Mouse (Mus musculus) forebrain, embryonic 13.5 days (tissue): ENCODE results near the gene Gm6871. TPM values are rescaled to one million over a fixed set of nuclear protein-coding genes. Genes with fewer than 3 reads are reported as not detected.
"Not testable (repeated sequence)": the region's sequence is repeated elsewhere in the genome, so short reads cannot be mapped to it uniquely, and the experiment has no call there.

Source experiments
- ATAC-seq: fragments of 200-750 bp; cut with Nextera tagmentation; 2 replicates; pipeline ENCODE4 v1.8.0; 2017
- H3K27ac ChIP-seq: fragments of 300-500 bp; sonication (generic); 2 replicates; pipeline ENCODE4 v1.5.1; 2015; ENCODE audit warnings: inconsistent platforms, mild to moderate bottlenecking, moderate library complexity
- H3K27me3 ChIP-seq: fragments of 300-500 bp; sonication (generic); 2 replicates; pipeline ENCODE4 v1.6.1; 2015; ENCODE audit warnings: mild to moderate bottlenecking, inconsistent platforms
- H3K36me3 ChIP-seq: fragments of 300-500 bp; sonication (generic); 2 replicates; pipeline ENCODE4 v1.6.1; 2015; ENCODE audit warnings: mild to moderate bottlenecking, inconsistent platforms; ENCODE audit not compliant: poor library complexity, severe bottlenecking
- H3K4me1 ChIP-seq: fragments of 300-500 bp; sonication (generic); 2 replicates; pipeline ENCODE4 v1.6.1; 2015; ENCODE audit warnings: inconsistent platforms
- H3K4me2 ChIP-seq: fragments of 300-500 bp; sonication (generic); 2 replicates; pipeline ENCODE4 v1.6.1; 2015; ENCODE audit warnings: inconsistent platforms, mild to moderate bottlenecking, moderate library complexity
- H3K4me3 ChIP-seq: fragments of 300-500 bp; sonication (generic); 2 replicates; pipeline ENCODE4 v1.5.1; 2015; ENCODE audit warnings: mild to moderate bottlenecking, inconsistent platforms
- H3K9ac ChIP-seq: fragments of 300-500 bp; sonication (generic); 2 replicates; pipeline ENCODE4 v1.6.1; 2015; ENCODE audit warnings: mild to moderate bottlenecking, inconsistent platforms
- H3K9me3 ChIP-seq: fragments of 300-500 bp; sonication (generic); replicated peaks from 2 replicates; pipeline ENCODE4 v1.6.1; 2016; ENCODE audit warnings: inconsistent platforms
- WGBS: fragments of 180-500 bp; shearing (Covaris S2); methylation state at CpG from one replicate; pipeline ENCODE4 v1.1.7; 2015; 5-methylcytosine and 5-hydroxymethylcytosine counted together
- polyA plus RNA-seq: library from polyadenylated mRNA; unstranded; fragments of >200 nt; fragmentation: Nextera tagmentation; extraction: Ambion mirVana; gene quantifications from 2 replicates; pipeline ENCODE4 v1.2.1, GENCODE M21; 2015

Gm6871 gene
- polyA plus RNA-seq, result not detected in 2 replicates

GRCm38 (mm10) chr7:41573562-41573961 is at the start of gene Gm6871:
Gm6871 (minus strand) TSS chr7:41573662.
- H3K36me3 ChIP-seq, H3K4me1 ChIP-seq, H3K27me3 ChIP-seq, H3K4me3 ChIP-seq, H3K9ac ChIP-seq, ATAC-seq, H3K27ac ChIP-seq, H3K4me2 ChIP-seq: not testable (repeated sequence)
- H3K9me3 ChIP-seq, result peaks cover 15% of the 10 kb centered on the region
- WGBS, result 89% methylated on average over 6 of the region's 6 CpGs

DNA sequence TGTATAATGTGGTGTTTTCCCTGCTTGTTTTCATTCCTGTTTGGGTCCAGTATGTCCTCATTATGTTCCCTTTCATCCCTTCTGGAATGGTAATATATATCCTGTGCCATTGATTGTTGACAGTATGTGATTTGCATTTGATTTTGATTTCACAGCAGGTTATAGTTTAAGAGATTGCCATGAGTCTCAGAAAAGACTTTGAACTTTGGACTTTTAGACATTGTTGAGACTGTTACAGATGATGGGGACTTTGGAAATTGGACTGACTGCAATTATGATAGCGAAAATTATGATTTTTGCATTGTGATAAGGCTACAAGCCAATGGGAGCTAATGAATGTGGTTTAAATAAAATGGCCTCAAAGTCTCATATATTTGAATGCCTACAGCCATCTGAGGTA is 42.8 kb upstream of the Gm6871 start:
- H3K36me3 ChIP-seq, result peaks cover 53% of the 10 kb centered on the region
- 95% methylated on average over 1 of the region's 1 CpGs for WGBS
- H3K4me3 ChIP-seq, H3K4me1 ChIP-seq, H3K4me2 ChIP-seq, H3K27me3 ChIP-seq, ATAC-seq, H3K27ac ChIP-seq, H3K9ac ChIP-seq, H3K9me3 ChIP-seq: not testable (repeated sequence)

- Histone ChIP-seq H3K27me3 (no peaks in the 10 kb centered on the region), H3K9ac (no peak overlapping the region), H3K36me3 (peaks cover 55% of the 10 kb centered on the region), H3K4me3 (no peak overlapping the region), H3K4me1 (no peaks in the 10 kb centered on the region), H3K4me2 (no peak overlapping the region), H3K9me3 (no peaks in the 10 kb centered on the region), H3K27ac (no peak overlapping the region)
- WGBS, result 83% methylated on average over 3 of the region's 3 CpGs
- ATAC-seq, result no peak
Measured at GRCm38 (mm10) chr7:41611654-41612053, 38.2 kb upstream of the Gm6871 start.

DNA sequence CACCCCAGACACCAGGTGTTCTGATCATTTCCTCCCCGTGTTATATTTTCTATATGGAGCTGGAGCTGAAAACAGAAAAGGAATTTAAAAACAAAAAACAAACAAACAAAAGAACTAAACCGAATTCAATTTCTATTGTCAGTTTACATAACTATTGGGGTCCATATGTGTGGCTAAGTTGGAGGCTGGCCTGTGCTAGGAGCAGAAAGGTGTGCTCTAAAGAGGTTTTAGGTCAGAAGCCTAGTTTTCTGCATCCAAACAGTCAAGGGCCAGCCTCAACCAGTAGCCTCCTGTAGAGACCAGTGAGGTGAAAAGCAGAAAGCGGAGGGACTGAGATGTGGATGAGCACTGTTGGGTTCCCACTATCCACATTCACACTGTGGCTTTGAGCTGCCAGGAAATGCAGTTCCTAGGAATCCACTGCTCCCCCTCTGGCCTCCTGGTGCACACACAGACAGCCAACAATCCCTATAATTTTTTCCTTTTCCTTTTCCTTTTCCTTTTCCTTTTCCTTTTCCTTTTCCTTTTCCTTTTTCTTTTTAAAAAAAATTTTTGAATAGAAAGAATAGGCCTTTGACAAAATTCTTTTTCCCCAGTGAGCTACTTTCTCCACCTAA is 26.6 kb upstream of the Gm6871 start:
- Histone ChIP-seq H3K9ac (peak overlapping the region; percentile 74), H3K4me3 (peak overlapping the region; percentile 65), H3K36me3 (peaks cover 7% of the 10 kb centered on the region; the same call in 1 of the 2 replicates), H3K4me2 (peak overlapping the region; percentile 70), H3K27ac (no peak overlapping the region), H3K27me3 (no peaks in the 10 kb centered on the region), H3K4me1 (peaks cover 16% of the 10 kb centered on the region), H3K9me3 (no peaks in the 10 kb centered on the region)
- no peak for ATAC-seq
- WGBS, result 22% methylated on average over 3 of the region's 3 CpGs

GRCm38 (mm10) chr7:41599034-41599813 is 25.8 kb upstream of the Gm6871 start, which contains the start of gene 2610021A01Rik:
2610021A01Rik (plus strand) TSS chr7:41599230.
- Histone ChIP-seq H3K27ac (no peak within 1 kb of the TSS), H3K4me1 (peaks cover 16% of the 10 kb centered on the region), H3K27me3 (no peaks in the 10 kb centered on the region), H3K9me3 (no peaks in the 10 kb centered on the region), H3K4me3 (peak within 1 kb of the TSS; percentile 65), H3K9ac (peak within 1 kb of the TSS; percentile 74), H3K36me3 (no peaks in the 10 kb centered on the region), H3K4me2 (peak within 1 kb of the TSS; percentile 70)
- ATAC-seq, result peak; percentile 98
- under 1% methylated on average over 41 of the region's 41 CpGs for WGBS

- 49% methylated on average over 5 of the region's 5 CpGs for WGBS
- H3K9ac ChIP-seq, result peak overlapping the region; percentile 56
- no peaks in the 10 kb centered on the region for H3K27me3 ChIP-seq
- H3K4me1 ChIP-seq, result peaks cover 16% of the 10 kb centered on the region
- no peak overlapping the region for H3K27ac ChIP-seq
- peak overlapping the region; percentile 70 for H3K4me2 ChIP-seq
- H3K9me3 ChIP-seq, result no peaks in the 10 kb centered on the region
- ATAC-seq, result peak; percentile 43
- peak overlapping the region; percentile 65 for H3K4me3 ChIP-seq
- H3K36me3 ChIP-seq, result no peaks in the 10 kb centered on the region
Measured at GRCm38 (mm10) chr7:41598615-41599014, 25.2 kb upstream of the Gm6871 start.

DNA sequence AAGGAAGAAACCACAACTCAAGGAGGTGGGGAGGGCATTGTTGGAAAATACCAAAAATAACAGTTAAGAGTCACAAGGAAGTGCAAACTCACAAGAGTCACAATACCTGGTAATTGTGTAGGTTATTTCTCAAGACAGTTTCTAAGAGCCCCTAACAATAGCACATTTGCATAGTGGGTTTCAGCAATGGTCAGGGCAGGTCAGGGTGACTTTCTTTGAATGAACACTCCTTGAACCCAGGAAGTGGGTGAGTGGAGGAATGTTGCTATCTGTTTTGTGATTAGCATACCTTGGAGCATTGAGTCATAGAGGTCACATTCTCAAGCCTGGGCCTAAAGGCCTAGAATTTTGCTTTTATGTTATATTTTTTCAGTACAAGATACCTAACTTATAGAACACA is 14.4 kb upstream of the Gm6871 start:
- not testable (repeated sequence) for H3K4me3 ChIP-seq, H3K4me2 ChIP-seq, ATAC-seq, H3K4me1 ChIP-seq, H3K9ac ChIP-seq, H3K36me3 ChIP-seq, H3K27me3 ChIP-seq, H3K27ac ChIP-seq
- peaks cover 20% of the 10 kb centered on the region for H3K9me3 ChIP-seq

- Histone ChIP-seq H3K9me3 (peaks cover 20% of the 10 kb centered on the region), H3K27ac (no peak overlapping the region), H3K4me1 (no peaks in the 10 kb centered on the region), H3K4me3 (no peak overlapping the region), H3K27me3 (no peaks in the 10 kb centered on the region), H3K9ac (no peak overlapping the region), H3K4me2 (no peak overlapping the region), H3K36me3 (no peaks in the 10 kb centered on the region)
- ATAC-seq, result no peak
Measured at GRCm38 (mm10) chr7:41582028-41582427, 8.6 kb upstream of the Gm6871 start.

GRCm38 (mm10) chr7:41577956-41578355 is 4.5 kb upstream of the Gm6871 start:
- Histone ChIP-seq H3K9me3 (peaks cover 6% of the 10 kb centered on the region), H3K4me3 (no peak overlapping the region), H3K9ac (no peak overlapping the region), H3K4me1 (no peaks in the 10 kb centered on the region), H3K36me3 (no peaks in the 10 kb centered on the region), H3K27me3 (no peaks in the 10 kb centered on the region), H3K4me2 (no peak overlapping the region), H3K27ac (no peak overlapping the region)
- 97% methylated on average over 2 of the region's 2 CpGs for WGBS
- ATAC-seq, result no peak

- H3K9me3 ChIP-seq, result peaks cover 25% of the 10 kb centered on the region; the same call in 1 of the 2 replicates
- no peak overlapping the region for H3K9ac ChIP-seq
- no peak for ATAC-seq
- H3K36me3 ChIP-seq, result no peaks in the 10 kb centered on the region
- H3K4me3 ChIP-seq, result no peak overlapping the region
- H3K27me3 ChIP-seq, result no peaks in the 10 kb centered on the region
- no peaks in the 10 kb centered on the region for H3K4me1 ChIP-seq
- WGBS, result 76% methylated on average over 8 of the region's 8 CpGs
- no peak overlapping the region for H3K27ac ChIP-seq
- H3K4me2 ChIP-seq, result no peak overlapping the region
Measured at GRCm38 (mm10) chr7:41560681-41561080, 12.8 kb downstream of the Gm6871 start.

GRCm38 (mm10) chr7:41512672-41513071 is 60.8 kb downstream of the Gm6871 start:
- H3K4me1 ChIP-seq, result no peaks in the 10 kb centered on the region
- ATAC-seq, result no peak
- no peaks in the 10 kb centered on the region for H3K36me3 ChIP-seq

DNA sequence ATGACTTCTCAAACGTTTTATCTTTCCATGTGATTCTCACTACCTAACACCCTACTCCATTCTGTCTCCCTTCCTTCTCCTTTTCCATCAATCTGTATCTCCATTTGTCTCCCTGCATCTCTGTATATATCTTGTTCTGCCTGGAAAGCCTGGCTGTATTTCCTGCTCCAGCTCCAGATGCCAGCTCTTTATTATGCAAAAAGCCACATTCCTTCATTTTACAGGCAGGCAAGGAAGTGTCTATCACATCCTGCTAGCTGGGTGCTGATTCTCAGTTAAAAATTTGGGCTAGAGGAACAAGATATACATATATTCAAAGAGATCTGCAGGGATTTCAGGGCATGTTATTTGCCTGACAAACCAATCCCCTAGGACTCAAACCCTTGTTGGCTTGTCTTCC is 61.3 kb downstream of the Gm6871 start:
- Histone ChIP-seq H3K9me3 (peaks cover 18% of the 10 kb centered on the region), H3K27ac (no peak overlapping the region), H3K4me3 (no peak overlapping the region), H3K9ac (no peak overlapping the region), H3K27me3 (no peaks in the 10 kb centered on the region), H3K4me2 (no peak overlapping the region), H3K36me3 (no peaks in the 10 kb centered on the region), H3K4me1 (no peaks in the 10 kb centered on the region)
- 27% methylated on average over 1 of the region's 1 CpGs for WGBS
- no peak for ATAC-seq

More at GRCm38 (mm10) chr7:41512672-41513071, 60.8 kb downstream of the Gm6871 start:
- Histone ChIP-seq H3K27me3 (no peaks in the 10 kb centered on the region), H3K4me3 (no peak overlapping the region), H3K9me3 (peaks cover 14% of the 10 kb centered on the region), H3K27ac (no peak overlapping the region), H3K9ac (no peak overlapping the region), H3K4me2 (no peak overlapping the region)
- WGBS, result 79% methylated on average over 3 of the region's 3 CpGs
